Mouse (Mus musculus) left cerebral cortex, postnatal 10 days (tissue): Measurements from ENCODE around the gene Tbxas1. TPM values are rescaled to one million over a fixed set of nuclear protein-coding genes. Genes with fewer than 3 reads are reported as not detected.

Experiments
- DNase-seq, 2 experiments: peaks; one replicate each; pipeline ENCODE4 v3.0.0; 2021 to 2022; ENCODE audit warnings: low spot score in 2 of 2, mixed read lengths in 1 of 2; ENCODE audit errors: extremely low spot score in 1 of 2
- intact Hi-C: fragments of 180-260 bp; cut with DNase I; formaldehyde crosslinking; loops from one replicate; pipeline ENCODE4 v1.15.1; 2025
- total RNA-seq, 2 experiments: library from RNA; stranded (reverse); gene quantifications; 2 replicates each; pipeline ENCODE4 v1.2.3; 2021

Gene Tbxas1
- total RNA-seq, 2 experiments from 2014 or later, result 2.1 to 2.9 TPM

DNA sequence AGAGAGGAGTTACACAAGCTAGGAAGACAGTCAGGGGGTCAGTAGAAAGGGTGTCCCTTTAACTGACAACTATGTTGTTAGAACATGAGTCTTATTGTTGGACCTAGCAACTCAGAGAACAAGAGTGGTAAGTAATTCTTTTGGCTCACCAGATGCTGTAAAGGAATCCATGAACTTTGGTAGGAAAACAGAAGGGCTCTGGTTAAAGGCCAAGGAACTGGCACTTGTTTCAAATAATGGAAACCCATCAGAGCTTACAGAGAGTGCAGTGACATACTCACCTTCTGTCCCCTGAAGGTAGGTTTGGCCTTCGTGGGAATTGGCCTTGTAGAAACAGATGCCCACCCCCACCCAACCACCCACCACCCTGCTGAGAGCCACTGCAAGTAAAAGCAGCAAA, 97.6 kb downstream of the Tbxas1 start:
- intact Hi-C loops, result no loop called here
- no peak for DNase-seq

DNA sequence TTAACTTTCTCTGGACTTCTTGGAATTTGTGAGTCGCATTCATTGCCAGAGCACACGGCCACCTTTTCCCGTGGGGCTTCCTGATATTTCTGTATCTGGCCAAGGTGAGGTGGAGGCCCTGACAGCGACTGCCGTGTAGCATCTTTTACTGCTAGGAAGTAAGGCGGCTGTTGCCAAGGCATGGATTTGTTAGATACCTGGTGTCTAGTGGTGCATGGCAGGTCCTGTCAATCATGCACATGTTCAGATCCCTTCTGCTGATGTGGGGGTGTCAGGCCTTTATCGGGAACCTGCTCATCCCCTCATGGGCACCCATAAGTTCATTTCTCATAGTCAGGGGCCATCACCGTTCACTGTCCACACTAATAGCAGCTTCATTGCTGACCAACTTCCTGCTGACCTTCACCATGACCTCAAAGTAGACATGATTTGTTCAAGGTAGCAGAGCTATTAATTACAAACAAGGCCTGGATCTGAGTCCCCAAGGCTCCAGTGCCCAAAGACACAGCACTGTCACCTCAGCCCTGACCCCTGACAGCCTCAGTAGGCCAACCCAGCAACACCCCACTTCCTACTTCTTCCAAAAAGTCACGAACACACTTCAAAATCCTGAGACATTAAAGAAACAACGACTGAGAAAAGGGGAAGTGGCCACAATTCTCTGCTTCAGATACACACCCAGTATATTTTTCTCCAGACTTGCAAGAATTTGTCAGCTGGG, 98.4 kb downstream of the Tbxas1 start:
- intact Hi-C loops, result no loop called here
- DNase-seq, result no peak

DNA sequence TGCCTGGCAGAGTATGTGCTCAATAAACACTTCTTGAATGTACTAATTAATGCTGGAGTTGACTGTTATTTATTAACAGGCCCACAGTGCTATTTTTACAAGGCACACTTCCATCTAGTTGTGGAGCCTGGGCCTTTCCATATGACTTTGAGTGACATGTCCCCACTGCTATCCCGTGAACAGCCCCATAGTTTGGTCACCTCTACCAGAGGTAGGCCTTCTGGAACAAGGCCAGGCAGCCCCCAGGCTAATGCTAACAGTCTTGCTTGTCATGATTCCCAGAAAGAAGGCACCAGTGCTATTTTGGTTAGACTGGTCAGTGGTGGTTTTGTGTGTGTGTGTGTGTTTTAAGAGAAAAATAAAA, 98.9 kb downstream of the Tbxas1 start:
- no peak for DNase-seq

DNA sequence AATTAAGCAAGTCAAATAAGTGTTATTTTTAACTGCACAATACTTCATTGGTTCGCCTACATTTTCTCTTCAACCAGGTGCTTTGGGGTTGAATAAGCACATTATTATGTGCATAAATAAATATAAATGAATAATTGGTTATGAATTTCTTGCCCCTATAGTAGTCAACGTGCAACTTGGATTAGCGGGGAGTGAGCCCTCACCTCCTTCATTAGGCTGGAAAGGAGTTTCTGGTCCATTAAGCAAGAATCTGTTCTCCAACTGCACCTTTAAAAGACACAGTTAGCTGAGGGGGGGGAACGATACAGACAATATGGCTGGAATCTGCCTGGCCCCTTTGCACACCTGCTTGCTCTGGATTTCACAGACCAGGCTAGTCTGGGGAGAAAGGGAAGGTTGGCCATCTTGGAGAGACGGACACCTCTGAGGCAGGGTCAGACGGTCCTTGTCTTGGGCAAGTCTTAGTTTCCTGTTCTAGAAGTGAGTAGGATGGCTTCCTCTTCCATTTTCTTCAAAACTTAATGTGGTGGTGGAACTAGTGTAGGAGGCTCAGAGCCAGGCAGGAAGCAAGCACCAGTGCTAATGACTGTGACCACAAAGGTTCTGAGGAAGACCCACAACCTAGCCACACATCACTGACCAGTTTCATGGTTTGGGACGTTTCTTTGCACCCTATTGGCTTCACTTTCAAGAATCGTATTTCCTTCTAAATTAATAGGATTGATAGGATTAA, 99.5 kb downstream of the Tbxas1 start:
- no peak for DNase-seq
- intact Hi-C loops, result no loop called here

More for the DNA sequence above, 98.9 kb downstream of the Tbxas1 start:
- intact Hi-C loops, result no loop called here

DNA sequence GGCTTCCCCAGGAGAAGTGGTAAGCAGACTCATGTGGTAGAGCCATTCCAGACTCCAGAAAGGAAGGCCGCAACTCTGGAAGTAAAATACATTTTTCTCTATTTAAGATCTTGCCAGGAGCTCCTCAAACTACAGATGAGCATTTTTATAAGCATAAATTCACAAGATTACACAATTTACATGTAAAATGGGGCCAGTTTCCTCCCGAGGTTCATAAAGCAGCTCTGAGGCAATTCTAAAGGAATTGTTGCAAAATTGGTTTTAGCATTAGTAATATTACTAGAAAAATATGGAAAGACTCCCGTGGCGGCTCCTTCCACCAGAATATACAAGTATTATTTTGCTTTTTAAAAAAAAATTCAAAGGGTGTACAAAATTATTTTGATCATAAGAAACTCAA, 100.7 kb downstream of the Tbxas1 start:
- DNase-seq, result no peak
- intact Hi-C loops, result no loop called here

DNA sequence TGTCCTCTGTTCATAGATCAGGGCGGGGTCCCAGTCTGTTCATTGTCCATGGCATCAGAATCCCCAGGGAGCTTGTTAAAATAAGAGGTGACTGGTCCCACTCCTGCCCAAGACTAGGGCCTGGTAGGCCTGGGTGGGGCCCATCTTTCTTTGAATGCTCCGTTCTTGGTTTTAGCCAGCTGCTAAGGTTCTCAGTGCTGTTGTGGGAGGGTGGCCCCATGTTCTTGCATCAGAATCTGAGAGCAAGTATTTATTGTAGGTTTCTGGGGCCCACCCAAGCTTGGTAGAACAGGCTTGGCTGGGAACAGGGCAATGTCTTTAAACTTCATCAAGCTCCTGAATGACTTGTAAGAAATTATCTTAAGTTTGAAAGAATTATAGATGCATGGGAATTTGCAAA, 101.2 kb downstream of the Tbxas1 start:
- DNase-seq, result no peak
- intact Hi-C loops, result no loop called here

DNA sequence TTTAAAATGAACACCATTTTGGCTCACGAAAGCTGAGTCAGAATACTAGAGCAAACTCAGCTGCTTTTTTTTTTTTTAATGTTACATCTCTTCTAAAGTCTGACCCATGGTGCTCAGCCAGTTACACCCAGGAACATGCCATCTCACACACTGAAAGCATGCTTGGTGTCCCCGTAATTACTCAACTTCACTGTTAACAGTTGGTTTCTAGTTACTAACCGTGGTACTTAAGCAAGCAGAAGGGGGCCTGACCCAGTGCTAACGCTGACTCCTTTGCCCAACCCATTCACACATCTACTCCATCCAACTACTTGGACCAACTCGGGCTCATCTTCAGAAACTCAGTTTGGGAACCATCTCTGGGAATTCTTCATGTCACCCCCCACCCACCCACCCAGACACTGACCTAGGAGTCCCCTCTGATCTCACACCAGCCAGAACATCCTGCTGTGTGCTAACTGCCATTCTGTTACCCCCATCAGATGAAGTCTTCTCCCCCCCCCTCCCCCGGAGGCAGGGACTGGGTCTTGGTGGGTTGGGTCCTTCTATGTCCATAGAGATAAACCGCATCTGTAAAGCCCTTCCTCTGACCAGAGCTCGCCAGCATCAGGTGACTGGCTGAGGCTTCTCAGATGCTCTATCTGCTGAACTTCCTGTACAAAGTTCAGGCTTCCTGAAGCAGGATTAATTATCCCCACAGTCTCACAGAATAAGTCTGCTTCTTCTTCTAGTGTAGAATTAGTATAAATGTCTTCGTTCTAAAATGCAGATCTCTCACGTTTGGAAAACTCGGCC, 105.9 kb downstream of the Tbxas1 start:
- no peak for DNase-seq
- intact Hi-C loops, result no loop called here

DNA sequence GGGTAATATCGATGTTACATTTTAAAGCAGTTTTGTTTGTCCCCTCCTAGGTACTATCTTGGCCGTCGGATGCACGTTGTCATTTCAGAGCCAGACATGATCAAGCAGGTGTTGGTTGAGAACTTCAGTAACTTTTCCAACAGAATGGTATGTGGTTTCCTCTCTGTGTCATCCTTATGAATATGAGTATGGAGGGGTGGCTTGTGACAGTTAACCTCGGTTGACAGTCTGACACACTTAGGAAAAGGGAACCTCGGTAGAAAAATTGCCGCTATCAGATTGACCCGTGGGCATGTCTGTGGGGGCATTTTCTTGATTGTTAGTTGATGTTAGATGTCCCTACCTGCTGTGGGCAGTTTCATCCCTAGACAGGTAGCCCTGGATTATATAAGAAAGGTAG, 106.9 kb downstream of the Tbxas1 start:
- intact Hi-C loops, result no loop called here
- DNase-seq, result no peak

DNA sequence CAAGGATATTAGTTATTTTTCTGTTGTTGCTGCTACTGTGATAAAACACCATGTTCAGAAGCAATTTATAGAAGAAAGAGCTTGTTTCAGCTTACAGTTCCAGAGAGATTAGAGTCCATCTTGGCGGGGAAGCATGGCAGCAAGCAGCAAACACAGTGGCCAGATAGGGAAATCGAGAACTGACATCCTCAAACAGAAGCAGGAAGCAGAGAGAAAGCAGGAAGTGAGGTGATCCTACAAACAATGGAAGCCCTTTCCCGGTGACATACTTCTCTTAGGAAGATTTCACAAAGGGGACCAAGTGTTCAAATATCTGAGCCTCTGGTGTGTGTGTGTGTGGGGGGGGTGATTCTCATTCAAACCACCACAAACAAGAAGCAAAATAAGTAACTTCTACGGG, 107.5 kb downstream of the Tbxas1 start:
- no peak for DNase-seq
- intact Hi-C loops, result no loop called here

DNA sequence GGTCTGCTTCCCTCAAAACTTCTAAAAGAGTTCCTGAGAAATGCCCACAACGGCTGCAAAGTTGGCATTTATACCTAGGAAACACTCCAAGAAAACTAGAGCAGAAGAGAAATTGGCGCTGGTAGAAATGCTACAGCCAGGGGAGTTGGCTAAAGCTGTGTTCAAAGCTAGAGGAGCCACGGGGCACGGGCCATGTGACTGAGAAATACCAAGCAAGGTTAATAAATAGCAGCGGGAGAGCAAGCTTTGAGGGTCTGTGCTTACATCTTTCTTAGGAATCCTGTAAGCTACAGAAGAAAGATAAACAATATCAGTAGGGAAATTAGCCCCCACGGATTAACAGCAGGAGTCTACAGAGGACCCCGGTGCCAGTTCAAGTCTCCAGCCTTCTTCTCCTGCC, 107.9 kb downstream of the Tbxas1 start:
- DNase-seq, result peak; percentile 27 to 35
- intact Hi-C loops, result no loop called here

DNA sequence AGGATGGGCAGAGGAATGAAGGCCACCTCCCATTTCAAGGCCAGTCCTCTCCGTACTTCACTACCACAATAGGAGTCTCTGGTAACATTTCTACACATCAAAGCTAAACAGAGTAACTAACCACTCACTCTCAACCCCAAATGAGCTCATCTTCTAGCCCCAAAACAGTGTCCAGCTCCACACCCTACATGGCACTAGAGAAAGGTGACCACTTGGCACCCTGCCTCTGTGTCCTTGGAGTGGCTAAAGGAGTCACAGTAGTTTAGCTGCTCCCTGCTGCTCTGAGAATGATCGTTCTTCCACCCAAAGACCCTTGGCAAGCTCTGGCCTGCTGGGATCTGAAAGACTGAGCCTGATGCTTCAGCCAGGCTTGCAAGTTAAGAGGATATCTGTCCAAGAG, 109.4 kb downstream of the Tbxas1 start:
- intact Hi-C loops, result no loop called here
- no peak for DNase-seq

DNA sequence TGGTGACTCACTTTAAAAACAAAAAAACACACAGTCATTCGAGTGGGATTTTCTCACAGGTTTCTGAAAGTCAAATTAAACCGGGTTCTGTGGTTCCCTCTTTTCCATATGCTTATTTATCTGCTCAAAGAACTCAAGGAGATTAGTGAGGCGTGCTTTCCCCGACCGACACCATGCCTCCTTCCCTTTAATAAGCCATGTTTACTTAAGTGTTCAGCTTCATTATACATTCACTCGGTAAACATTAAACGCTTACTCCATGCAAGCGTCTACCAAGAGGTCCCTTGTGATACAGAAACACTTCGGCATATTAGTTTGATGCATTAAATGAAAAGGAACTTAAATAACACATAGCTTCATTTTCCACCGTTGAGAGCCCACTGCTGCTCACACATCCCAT, 111.4 kb downstream of the Tbxas1 start:
- DNase-seq, result no peak
- intact Hi-C loops, result no loop called here

DNA sequence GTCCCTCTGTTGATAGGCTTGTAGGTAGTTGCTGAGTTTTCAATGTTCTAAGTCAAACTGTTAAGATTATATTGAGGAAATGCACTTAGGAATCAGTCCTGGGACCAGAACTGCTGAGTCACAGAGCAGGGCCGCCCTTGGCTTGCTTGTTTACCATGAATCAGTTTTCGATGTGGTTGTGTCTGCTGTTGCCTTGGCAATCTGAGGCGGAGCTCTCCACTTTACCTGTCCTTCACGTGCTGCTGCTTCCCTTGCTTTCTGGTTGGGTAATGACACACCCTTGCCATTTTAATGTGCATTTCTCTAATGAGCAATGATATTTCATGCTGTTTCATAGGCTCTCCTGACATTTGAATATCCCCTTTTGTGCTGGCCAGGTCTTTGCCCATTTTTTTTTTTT, 116.8 kb downstream of the Tbxas1 start:
- intact Hi-C loops, result no loop called here
- DNase-seq, result no peak

DNA sequence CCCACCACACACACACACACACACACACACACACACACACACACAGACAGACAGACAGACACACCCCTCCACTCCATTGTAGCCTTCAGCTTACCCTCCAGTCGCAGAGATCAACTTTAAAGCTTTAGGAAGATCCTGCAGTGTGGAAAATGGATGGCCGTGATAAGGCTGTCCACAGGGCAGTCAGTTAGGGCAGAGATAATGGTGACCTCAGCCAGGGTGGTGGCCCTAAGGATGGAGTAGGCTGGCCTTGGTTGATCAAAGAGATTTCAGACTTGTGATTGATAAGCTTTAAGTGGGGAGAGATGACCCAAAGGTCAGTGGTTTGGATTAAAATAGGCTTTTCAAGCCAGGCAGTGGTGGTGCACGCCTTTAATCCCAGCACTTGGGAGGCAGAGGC, 120.6 kb downstream of the Tbxas1 start:
- no peak for DNase-seq
- intact Hi-C loops, result no loop called here

DNA sequence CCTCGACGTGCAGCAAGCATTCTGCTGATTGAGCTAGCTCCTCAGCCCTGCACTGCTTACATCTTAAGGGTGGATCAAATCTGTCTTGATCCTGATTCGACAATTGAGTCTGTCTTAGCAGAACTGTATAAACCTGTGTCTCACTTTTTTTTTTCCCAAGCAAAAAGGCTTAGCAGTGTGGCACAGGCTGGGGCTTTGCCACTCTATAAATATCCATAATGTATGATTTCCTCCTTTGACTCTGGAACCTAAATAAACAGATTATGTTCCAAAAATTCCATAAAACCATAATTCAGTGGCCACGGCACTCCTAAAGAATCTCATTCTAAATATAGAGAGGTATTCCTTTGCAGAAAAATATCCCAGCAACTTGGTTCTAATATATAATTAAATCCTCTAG, 122.6 kb downstream of the Tbxas1 start:
- DNase-seq, result no peak
- intact Hi-C loops, result no loop called here

DNA sequence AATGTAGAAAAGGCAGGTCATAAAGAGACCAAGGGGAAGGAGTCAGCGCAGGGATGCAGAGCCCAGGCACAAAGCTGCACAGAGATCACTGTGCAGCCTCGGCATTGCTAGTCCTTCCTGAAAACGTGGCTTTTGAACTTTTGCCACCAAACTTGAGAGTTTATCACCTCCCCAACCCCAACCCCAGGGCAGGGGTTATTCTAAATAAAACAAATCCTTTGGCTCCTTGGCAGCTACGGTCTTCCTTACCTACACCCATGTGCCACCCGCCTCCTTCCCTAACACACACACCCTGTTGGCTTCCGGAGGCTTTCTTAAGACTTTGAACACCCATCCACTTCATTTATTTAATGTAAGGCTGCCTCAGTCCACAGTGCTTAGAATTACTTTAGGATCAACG, 127.9 kb downstream of the Tbxas1 start:
- intact Hi-C loops, result no loop called here

DNA sequence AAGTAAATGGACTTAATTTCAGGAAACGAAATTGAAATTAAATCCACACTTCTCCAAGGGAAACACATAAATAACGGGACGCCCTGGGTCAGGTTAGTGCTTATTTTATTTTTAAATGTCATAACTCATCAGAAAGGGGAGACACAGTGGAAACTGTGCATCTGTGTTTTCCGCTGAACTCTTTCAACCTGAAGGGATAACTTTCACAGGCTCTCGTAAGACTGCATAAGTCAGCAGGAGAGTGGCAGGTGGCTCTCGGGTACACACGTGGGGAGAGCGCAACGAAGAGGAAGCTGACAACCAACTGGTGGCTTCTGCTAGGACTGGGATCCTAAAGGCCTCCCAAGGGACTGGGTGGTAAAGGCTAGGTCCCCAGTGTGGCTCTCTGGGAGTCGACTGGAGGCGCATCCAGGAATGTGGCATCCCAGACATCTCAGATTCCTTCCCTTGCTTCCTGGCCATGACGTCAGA, 128.8 kb downstream of the Tbxas1 start:
- DNase-seq, result no peak
- intact Hi-C loops, result no loop called here

More for the DNA sequence above, 127.9 kb downstream of the Tbxas1 start:
- DNase-seq, result no peak

DNA sequence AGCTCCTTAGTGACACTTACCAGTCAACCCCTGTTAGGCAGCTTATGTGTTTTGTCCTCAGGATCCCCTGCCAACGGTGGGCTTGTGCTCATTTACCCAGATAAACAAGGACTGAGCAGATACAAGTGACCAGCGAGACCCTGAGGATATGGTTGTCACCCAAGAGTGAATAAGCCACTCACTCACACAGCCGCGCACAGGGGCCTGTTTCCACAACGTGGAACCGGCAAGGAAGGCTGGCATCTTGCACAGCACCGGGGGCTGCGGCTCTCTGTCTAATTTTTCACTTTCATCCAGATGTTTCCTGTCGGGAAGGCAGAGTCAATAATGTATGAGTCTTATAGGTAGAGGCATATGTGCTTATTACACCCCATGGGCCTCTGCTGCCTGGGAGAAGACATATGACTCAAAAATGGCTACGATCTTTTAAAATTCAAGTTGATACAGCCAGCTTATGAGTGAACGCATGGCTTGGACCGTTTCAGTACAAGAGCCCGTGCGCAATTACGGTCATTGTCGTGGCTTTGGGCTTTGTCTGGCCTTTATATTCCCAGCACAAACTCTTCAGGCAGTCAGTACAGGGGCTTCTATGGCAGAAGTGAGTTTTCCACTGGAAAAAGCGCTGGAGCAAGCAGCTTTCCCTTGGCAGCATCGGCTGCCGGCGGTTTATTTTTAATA, 130.2 kb downstream of the Tbxas1 start:
- intact Hi-C loops, result no loop called here

DNA sequence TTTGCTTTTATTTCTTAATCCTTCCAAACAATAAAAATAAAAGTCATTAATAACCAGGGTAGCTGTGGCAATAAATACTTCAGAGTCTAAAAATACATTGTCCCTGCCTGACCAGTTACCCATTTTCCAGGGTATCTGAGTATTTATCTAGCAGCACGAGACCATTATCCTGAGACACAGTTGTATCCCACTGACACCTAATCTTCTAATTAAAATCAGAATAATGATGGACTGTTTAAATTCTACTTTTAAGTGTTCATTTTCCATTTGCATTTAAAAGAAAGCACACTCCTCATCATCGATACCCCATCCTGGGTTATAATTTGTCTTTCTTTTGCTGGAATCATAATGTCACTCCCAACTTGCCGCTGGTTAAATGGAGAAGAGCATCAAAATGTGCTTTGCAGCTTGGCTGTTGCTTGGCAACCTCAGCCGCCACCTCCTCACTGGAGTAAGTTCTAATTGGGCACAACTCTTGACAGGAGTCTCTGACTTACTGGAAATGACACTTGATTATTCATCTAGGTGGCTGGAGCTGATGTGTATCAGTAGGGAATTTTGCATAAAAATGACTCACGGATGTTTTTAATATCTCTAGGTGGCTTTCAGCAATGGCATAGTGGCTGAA, 130.9 kb downstream of the Tbxas1 start:
- intact Hi-C loops, result no loop called here
- peak in 1 of 2 experiments; percentile 34 for DNase-seq

More for the DNA sequence above, 130.2 kb downstream of the Tbxas1 start:
- no peak for DNase-seq
